Mouse (Mus musculus) megakaryocyte, embryonic 14.5 days (primary cell): ENCODE data around the gene Dnajc15.

Experiments
- FLI1 ChIP-seq: IDR thresholded peaks from 2 replicates; pipeline ENCODE4 v1.6.1; 2012; ENCODE audit warnings: low read length, inconsistent platforms, mixed read lengths
- GATA1 ChIP-seq: IDR thresholded peaks from 3 replicates; pipeline ENCODE4 v1.6.1; 2012; ENCODE audit warnings: mixed read lengths, low read length, inconsistent platforms, borderline replicate concordance

DNA sequence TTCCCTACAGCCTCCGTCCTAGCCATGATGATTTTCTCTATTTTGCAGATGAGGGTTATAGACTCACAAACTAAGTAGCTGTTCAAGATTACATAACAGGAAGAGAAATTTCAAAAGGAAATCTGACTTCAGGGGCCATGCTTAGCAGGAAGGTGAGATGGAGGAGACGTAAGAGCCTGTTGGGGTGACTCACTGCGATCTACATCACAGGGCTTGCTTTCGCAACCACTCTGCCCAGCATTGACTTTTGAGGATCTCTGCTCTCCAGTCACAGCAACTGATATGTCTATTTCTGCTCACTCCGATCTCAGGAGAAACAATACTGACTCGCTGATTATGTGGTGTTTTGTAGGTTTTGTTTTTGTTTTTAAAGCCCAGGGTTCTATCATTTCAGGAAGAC, 49.8 kb downstream of the Dnajc15 start:
- TF ChIP-seq GATA1 (no peak), FLI1 (no peak)
